Mouse (Mus musculus) cerebellum, postnatal 4 days (tissue): ENCODE results near the gene Tmem132c.

Experiments
- DNase-seq, 2 experiments: peaks; one replicate each; pipeline ENCODE4 v3.0.0; 2022; ENCODE audit warnings: low spot score in 2 of 2, mixed read lengths in 1 of 2

The Tmem132c gene

GRCm38 (mm10) chr5:127241136-127241924 lies at the start of gene Tmem132c:
Tmem132c (plus strand) TSS chr5:127241808.
- peak; percentile 52 to 74 for DNase-seq

- peak in 1 of 2 experiments; percentile 25 for DNase-seq
Measured at GRCm38 (mm10) chr5:127191881-127192280, 49.7 kb upstream of the Tmem132c start.

DNA sequence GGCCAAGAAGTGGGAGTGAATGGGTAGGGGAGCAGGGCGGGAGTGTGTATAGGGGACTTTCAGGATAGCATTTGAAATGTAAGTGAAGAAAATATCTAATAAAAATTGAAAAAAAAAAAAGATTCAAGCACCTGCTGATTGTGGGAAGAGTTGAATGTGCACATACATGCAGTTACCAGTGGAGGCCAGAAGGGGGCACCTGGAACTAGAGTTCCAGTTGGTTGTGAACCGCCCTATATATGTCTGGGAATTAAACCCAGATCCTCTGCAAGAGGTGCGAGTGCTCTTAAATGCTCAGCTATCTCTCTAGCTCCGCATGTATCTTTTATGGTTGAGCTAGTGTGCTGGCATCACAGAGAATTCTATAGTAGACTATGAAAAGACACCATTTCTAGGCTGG lies 42.8 kb upstream of the Tmem132c start:
- no peak for DNase-seq

GRCm38 (mm10) chr5:127204881-127205280 lies 36.7 kb upstream of the Tmem132c start:
- DNase-seq = no peak

DNA sequence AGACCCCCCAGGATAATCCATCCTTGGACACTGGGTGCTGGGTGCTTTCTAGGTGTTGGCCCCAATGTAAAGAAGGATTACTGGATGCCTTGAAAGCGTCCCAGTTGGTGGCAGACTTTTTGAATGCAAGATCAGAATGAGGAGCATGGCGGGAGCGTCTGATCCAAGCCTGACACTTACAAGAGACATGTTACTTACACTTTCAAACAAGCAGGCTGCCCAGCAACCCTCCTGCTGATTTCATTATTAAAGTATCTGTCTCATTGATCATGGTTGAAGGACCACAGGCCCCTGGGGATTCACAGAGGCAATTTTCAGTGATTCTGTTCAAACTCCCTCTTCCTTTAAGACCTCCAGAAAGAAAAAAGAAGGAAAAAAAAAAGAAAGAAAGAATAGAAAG lies 25.2 kb upstream of the Tmem132c start:
- no peak for DNase-seq

- no peak for DNase-seq
Measured at GRCm38 (mm10) chr5:127217725-127218124, 23.9 kb upstream of the Tmem132c start.

DNA sequence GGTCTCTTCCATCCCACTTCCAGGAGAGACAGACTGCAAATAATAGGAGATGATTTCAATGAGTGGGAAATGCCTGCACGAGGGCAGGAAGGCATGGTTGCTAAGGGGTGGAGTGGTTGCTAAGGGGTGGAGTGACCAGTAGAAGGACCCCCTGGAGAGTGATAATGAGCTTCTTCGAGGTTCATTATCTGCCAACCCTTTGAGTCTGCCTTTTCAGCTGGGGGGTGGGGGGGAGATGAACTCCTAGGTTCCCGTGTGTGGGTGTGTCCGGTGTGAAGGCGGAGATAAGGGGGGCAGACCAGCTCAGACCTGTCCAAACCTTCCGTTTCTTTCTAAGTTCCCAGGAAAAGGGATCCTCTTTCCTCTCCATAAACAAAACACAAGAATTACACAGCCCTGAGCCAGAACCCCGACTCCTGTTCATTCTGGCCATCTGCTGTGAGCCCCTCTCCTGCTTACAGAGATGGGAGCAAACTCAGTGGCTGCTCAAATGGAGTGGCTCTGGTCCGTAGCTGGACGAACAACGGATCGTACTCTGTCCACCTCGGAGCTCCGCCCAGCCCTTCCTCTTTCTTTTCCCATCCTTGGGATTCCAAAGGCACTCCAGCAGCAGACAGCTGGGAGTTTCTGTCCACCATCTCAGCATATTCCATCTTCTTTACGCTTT lies 13.5 kb upstream of the Tmem132c start:
- DNase-seq = no peak

- peak; percentile 38 to 66 for DNase-seq
Measured at GRCm38 (mm10) chr5:127234715-127235114, 6.9 kb upstream of the Tmem132c start.

DNA sequence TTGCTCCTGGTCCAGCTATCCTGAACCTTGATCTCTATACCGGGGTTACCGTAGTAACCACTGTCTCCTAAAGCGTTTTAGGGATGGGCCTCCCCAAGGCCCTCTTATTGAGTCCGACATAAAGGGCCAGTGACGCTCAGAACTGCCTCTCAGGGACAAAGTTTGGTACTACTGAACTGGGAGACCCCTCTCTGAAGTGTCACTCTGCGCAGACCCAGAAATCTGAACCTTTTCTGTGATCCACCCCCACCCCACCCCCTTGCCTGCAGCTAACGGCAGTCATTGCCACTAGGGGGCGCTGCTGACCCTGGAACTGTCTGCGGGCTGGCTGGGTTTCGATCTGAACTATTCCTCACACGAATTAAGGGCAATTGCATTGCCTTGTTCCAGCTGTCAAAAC lies 6.4 kb upstream of the Tmem132c start:
- DNase-seq = peak; percentile 84 to 92

DNA sequence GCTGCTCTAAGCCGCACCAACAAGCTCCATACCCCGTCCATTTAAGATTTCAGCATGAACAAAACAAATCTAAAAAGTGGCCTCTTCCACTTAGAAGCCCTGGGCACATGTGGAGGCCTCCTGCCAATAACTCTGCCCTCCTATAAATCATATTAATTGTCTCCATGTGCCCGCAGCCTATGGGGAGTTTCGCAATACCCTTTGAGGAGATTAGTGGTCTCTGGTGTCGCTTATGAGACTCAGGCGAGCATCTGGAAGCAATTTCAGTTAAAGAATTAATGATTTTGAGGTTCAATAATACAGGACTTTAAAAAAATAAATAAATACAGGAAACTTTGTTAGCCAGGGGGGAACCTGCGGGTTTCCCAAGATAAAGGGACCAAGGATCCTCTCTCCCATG lies 1.9 kb upstream of the Tmem132c start:
- DNase-seq = no peak

- no peak for DNase-seq
Measured at GRCm38 (mm10) chr5:127240646-127241045, 962 bp upstream of the Tmem132c start.

GRCm38 (mm10) chr5:127241925-127242762 lies 536 bp downstream of the Tmem132c start:
- peak in 1 of 2 experiments; percentile 16 for DNase-seq

DNA sequence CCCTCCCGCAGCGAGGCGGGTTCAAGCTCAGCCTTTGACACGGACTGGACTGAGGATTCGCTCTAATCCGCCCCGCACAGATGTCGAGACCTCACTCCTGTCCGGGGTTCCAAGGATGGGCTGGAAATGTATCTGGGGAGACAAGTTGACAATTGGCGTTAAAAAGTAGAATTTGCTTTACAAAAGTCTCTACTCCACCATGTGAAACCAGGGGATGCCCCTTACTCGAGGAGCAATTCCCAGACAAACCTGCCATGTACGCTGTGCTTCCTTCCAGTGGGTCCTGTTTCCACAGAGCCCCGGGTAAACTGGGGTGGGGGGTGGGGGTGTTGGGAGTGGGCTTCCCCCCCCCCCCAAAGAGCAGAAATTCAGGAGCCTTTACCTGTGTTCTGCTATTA lies 1.2 kb downstream of the Tmem132c start:
- no peak for DNase-seq

GRCm38 (mm10) chr5:127243209-127243608 lies 1.6 kb downstream of the Tmem132c start:
- DNase-seq = peak in 1 of 2 experiments; percentile 15

DNA sequence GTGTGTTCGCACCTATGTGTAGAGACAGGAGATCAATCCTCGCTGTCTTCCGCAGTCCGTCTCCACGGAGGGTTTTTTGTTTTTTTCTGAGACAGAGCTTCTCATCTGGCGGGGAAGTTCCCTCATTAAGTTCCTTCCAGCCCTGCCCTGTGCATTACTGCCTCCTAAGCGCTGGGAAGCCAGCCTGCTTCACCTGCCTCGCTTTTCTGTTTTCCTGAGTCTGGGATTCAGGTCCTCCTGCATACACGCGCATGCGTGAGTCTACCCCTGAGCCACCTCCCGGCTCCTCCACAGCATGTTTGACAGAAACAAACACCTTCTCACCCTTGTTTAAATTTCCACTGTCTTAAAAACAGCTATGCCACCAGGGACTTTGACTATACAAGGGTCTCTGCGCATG lies 2.0 kb downstream of the Tmem132c start:
- no peak for DNase-seq

DNA sequence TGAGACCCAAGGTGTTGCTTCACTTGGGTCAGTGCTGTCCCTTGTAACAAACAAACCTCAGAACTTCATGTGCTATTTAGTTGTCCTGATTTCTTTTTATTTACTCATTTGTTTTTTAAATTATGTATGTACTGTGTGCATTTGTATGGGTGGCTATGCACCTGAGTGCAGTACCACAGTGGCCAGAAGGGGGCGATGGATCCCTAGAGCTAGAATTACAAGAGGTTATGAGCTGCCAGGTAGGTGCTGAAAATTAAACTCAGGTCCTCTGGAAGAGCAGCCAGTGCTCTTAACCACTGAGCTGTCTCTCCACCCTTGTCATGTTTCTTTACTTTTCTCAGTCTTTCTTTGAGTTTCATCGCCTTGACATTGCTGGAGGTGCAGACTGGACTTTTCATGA lies 11.7 kb downstream of the Tmem132c start:
- no peak for DNase-seq

- DNase-seq = no peak
Measured at GRCm38 (mm10) chr5:127256947-127257610, 15.5 kb downstream of the Tmem132c start.

GRCm38 (mm10) chr5:127262136-127262535 lies 20.5 kb downstream of the Tmem132c start:
- no peak for DNase-seq

- no peak for DNase-seq
Measured at GRCm38 (mm10) chr5:127271145-127271544, 29.5 kb downstream of the Tmem132c start.

- no peak for DNase-seq
Measured at GRCm38 (mm10) chr5:127279462-127279861, 37.9 kb downstream of the Tmem132c start.

- DNase-seq = no peak
Measured at GRCm38 (mm10) chr5:127281186-127281585, 39.6 kb downstream of the Tmem132c start.
